Mouse (Mus musculus) midbrain, embryonic 16.5 days (tissue): ENCODE results near the gene Mthfd2l. TPM values are rescaled to one million over a fixed set of nuclear protein-coding genes. Genes with fewer than 3 reads are reported as not detected.

Experiments used
- ATAC-seq: fragments of 200-750 bp; cut with Nextera tagmentation; 2 replicates; pipeline ENCODE4 v1.8.0; 2017; ENCODE audit warnings: moderate TSS enrichment
- H3K27ac ChIP-seq: fragments of 300-500 bp; sonication (generic); 2 replicates; pipeline ENCODE4 v1.5.1; 2014; ENCODE audit warnings: mild to moderate bottlenecking, low read length, mixed read lengths
- H3K27me3 ChIP-seq: fragments of 300-500 bp; sonication (generic); 2 replicates; pipeline ENCODE4 v1.6.1; 2014; ENCODE audit warnings: low read depth, low read length, mixed read lengths; ENCODE audit not compliant: control insufficient read depth, insufficient read depth
- H3K36me3 ChIP-seq: fragments of 300-500 bp; sonication (generic); 2 replicates; pipeline ENCODE4 v1.6.1; 2014; ENCODE audit warnings: mild to moderate bottlenecking, low read length, moderate library complexity, mixed read lengths; ENCODE audit not compliant: control insufficient read depth, insufficient read depth
- H3K4me1 ChIP-seq: fragments of 300-500 bp; sonication (generic); 2 replicates; pipeline ENCODE4 v1.6.1; 2014; ENCODE audit warnings: mild to moderate bottlenecking, low read length, mixed read lengths; ENCODE audit not compliant: control insufficient read depth, insufficient read depth
- H3K4me2 ChIP-seq: fragments of 300-500 bp; sonication (generic); 2 replicates; pipeline ENCODE4 v1.6.1; 2014; ENCODE audit warnings: mild to moderate bottlenecking, low read length, mixed read lengths
- H3K4me3 ChIP-seq: fragments of 300-500 bp; sonication (generic); 2 replicates; pipeline ENCODE4 v1.5.1; 2014; ENCODE audit warnings: low read depth, mild to moderate bottlenecking, low read length, moderate library complexity, mixed read lengths
- H3K9ac ChIP-seq: fragments of 300-500 bp; sonication (generic); 2 replicates; pipeline ENCODE4 v1.6.1; 2014; ENCODE audit warnings: low read depth, low read length, mixed read lengths
- H3K9me3 ChIP-seq: fragments of 300-500 bp; sonication (generic); replicated peaks from 2 replicates; pipeline ENCODE4 v1.6.1; 2014; ENCODE audit warnings: mild to moderate bottlenecking, low read length, mixed read lengths; ENCODE audit not compliant: control insufficient read depth, poor library complexity, severe bottlenecking
- WGBS: fragments of 180-500 bp; shearing (Covaris S2); extraction: QIAGEN DNeasy Blood & Tissue Kit; methylation state at CpG from one replicate; pipeline ENCODE4 v1.1.7; 2014; 5-methylcytosine and 5-hydroxymethylcytosine counted together
- polyA plus RNA-seq: library from polyadenylated mRNA; unstranded; fragments of >200 nt; fragmentation: Nextera tagmentation; extraction: Ambion mirVana; gene quantifications from 2 replicates; pipeline ENCODE4 v1.2.1, GENCODE M21; 2015

Mthfd2l gene
- polyA plus RNA-seq, 1 experiment from 2014 or later: 59.8 TPM

DNA sequence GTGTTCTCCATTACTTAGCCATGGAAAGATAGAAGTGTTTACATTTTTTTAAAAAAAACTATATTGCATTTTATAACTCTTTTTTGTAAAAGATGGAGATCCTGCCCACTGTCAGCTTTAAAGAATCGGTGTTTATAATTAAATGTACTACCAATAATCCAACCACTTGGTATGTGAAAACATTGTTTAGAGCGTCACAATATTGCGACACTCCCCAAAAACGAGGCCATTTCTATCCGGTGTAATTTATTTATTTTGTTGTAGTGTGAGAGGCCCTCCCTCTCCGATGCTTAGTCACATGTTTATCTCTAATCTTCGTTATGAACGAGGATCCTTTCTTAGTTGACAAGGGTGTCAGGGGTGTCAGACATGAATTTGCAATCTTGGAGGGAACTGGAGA, 117.5 kb downstream of the Mthfd2l start:
- WGBS: 86% methylated on average over 8 of the region's 8 CpGs
- ATAC-seq: no peak
- Histone ChIP-seq H3K27me3 (no peaks in the 10 kb centered on the region), H3K9ac (no peak overlapping the region), H3K27ac (no peak overlapping the region), H3K9me3 (no peaks in the 10 kb centered on the region), H3K4me3 (no peak overlapping the region), H3K4me1 (no peaks in the 10 kb centered on the region), H3K4me2 (no peak overlapping the region), H3K36me3 (no peaks in the 10 kb centered on the region)

Other genes starting within 250 kb of the Mthfd2l start
- 0.27 and 0.35 TPM in 2 replicates for gene Cxcl5, start 171.8 kb upstream of the Mthfd2l start, polyA plus RNA-seq
- 0.78 and 1.0 TPM in 2 replicates for gene Ppbp, start 162.6 kb upstream of the Mthfd2l start, polyA plus RNA-seq
- gene Pf4, start 158.7 kb upstream of the Mthfd2l start, polyA plus RNA-seq: 32.5 and 34.8 TPM in 2 replicates
- gene Cxcl3, start 145.0 kb upstream of the Mthfd2l start, polyA plus RNA-seq: 0.35 TPM in 1 of 2 replicates, not detected in the other
- gene Cxcl15, start 136.6 kb upstream of the Mthfd2l start, polyA plus RNA-seq: not detected in 2 replicates
- gene Cxcl1, start 39.9 kb upstream of the Mthfd2l start, polyA plus RNA-seq: 0.15 TPM in 1 of 2 replicates, not detected in the other
- 0.11 TPM in 1 of 2 replicates, not detected in the other for gene Cxcl2, start 27.2 kb upstream of the Mthfd2l start, polyA plus RNA-seq
- 0.15 TPM in 1 of 2 replicates, not detected in the other for gene Epgn, start 96.3 kb downstream of the Mthfd2l start, polyA plus RNA-seq
- gene Ereg, start 143.5 kb downstream of the Mthfd2l start, polyA plus RNA-seq: not detected in 2 replicates
- 0.30 TPM in 1 of 2 replicates, not detected in the other for gene Areg, start 208.5 kb downstream of the Mthfd2l start, polyA plus RNA-seq